Mouse (Mus musculus) kidney, embryonic 16.5 days (tissue): Measurements from ENCODE around the gene Npl. TPM values are rescaled to one million over a fixed set of nuclear protein-coding genes. Genes with fewer than 3 reads are reported as not detected.

Experiments
- ATAC-seq: fragments of 200-750 bp; cut with Nextera tagmentation; 2 replicates; pipeline ENCODE4 v1.8.0; 2017; ENCODE audit warnings: moderate TSS enrichment; ENCODE audit not compliant: low FRiP score, low TSS enrichment
- H3K27ac ChIP-seq: fragments of 300-500 bp; sonication (generic); 2 replicates; pipeline ENCODE4 v1.5.1; 2014; ENCODE audit warnings: low read length
- H3K27me3 ChIP-seq: fragments of 300-500 bp; sonication (generic); 2 replicates; pipeline ENCODE4 v1.6.1; 2014; ENCODE audit warnings: low read length, control low read depth, mixed read lengths; ENCODE audit not compliant: insufficient read depth
- H3K36me3 ChIP-seq: fragments of 300-500 bp; sonication (generic); 2 replicates; pipeline ENCODE4 v1.6.1; 2014; ENCODE audit warnings: low read length, control low read depth, mixed read lengths; ENCODE audit not compliant: insufficient read depth
- H3K4me1 ChIP-seq: fragments of 300-500 bp; sonication (generic); 2 replicates; pipeline ENCODE4 v1.6.1; 2014; ENCODE audit warnings: low read length, control low read depth, mixed read lengths; ENCODE audit not compliant: insufficient read depth
- H3K4me2 ChIP-seq: fragments of 300-500 bp; sonication (generic); replicated peaks from 2 replicates; pipeline ENCODE4 v1.6.1; 2014; ENCODE audit warnings: low read depth, low read length
- H3K4me3 ChIP-seq: fragments of 300-500 bp; sonication (generic); 2 replicates; pipeline ENCODE4 v1.5.1; 2014; ENCODE audit warnings: mild to moderate bottlenecking, low read length
- H3K9ac ChIP-seq: fragments of 300-500 bp; sonication (generic); replicated peaks from 2 replicates; pipeline ENCODE4 v1.6.1; 2014; ENCODE audit warnings: low read length
- H3K9me3 ChIP-seq: fragments of 300-500 bp; sonication (generic); 2 replicates; pipeline ENCODE4 v1.6.1; 2016; ENCODE audit warnings: low read length, control low read depth
- WGBS: fragments of 180-500 bp; shearing (Covaris S2); extraction: QIAGEN DNeasy Blood & Tissue Kit; methylation state at CpG from one replicate; pipeline ENCODE4 v1.1.7; 2014; 5-methylcytosine and 5-hydroxymethylcytosine counted together
- polyA plus RNA-seq: library from polyadenylated mRNA; unstranded; fragments of >200 nt; fragmentation: Nextera tagmentation; extraction: Ambion mirVana; gene quantifications from 2 replicates; pipeline ENCODE4 v1.2.1, GENCODE M21; 2015

Npl gene
- polyA plus RNA-seq, 1 experiment from 2014 or later, result 25.2 TPM

DNA sequence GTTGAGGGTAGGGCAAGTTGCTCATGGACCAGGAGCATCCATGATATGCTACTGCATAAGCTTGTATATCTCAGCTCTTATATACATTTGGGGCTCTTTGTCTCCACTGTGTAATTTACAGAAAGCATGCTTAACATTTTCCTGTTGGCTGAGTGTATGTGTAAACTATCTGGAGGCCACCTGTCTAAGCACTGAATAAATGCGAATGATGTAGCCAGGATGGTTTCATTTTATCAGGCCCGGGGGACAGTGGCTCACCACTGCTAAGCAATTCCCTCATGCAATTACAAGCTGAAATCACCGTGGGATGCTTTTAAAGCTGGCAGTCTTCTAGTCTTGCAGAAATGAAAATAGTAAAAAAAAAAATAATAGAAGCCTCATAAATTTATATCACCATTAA lies 24.9 kb upstream of the Npl start:
- Histone ChIP-seq H3K27me3 (no peaks in the 10 kb centered on the region), H3K9me3 (no peaks in the 10 kb centered on the region), H3K4me2 (no peak overlapping the region), H3K36me3 (no peaks in the 10 kb centered on the region), H3K9ac (no peak overlapping the region), H3K4me3 (no peak overlapping the region), H3K27ac (no peak overlapping the region), H3K4me1 (0 out of 2 replicates have a peak, but pooled peaks cover 3% of the 10 kb centered on the region)
- 75% methylated on average over 3 of the region's 3 CpGs for WGBS
- no peak for ATAC-seq

- no peaks in the 10 kb centered on the region for H3K9me3 ChIP-seq
- no peaks in the 10 kb centered on the region for H3K27me3 ChIP-seq
- WGBS, result 63% methylated on average over 4 of the region's 4 CpGs
- no peak overlapping the region for H3K4me3 ChIP-seq
- no peak overlapping the region for H3K4me2 ChIP-seq
- no peak overlapping the region for H3K27ac ChIP-seq
- ATAC-seq, result no peak
- no peak overlapping the region for H3K9ac ChIP-seq
- H3K36me3 ChIP-seq, result no peaks in the 10 kb centered on the region
- H3K4me1 ChIP-seq, result 0 out of 2 replicates have a peak, but pooled peaks cover 3% of the 10 kb centered on the region
Observed at GRCm38 (mm10) chr1:153572271-153573043, 22.6 kb upstream of the Npl start.

DNA sequence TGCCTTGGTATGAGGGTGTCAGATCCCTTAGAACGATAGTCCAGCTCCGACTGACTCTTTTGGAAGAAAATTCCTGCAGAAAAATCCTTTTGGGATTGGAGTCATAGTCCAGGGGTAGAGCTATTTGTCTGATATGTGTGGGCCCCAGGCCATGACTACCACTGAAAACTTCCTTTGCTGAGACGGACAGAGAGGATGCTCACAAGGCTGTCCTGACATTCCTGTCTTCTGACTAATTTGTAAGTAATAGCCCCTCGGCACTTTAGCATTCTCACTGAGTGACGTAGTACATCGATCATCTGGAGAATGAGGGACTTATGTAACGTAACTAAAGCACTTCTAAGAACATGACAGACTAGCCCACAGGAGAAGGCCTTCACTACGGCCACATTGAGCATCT lies 15.9 kb upstream of the Npl start:
- Histone ChIP-seq H3K36me3 (no peaks in the 10 kb centered on the region), H3K27ac (no peak overlapping the region), H3K4me3 (no peak overlapping the region), H3K9me3 (0 out of 2 replicates have a peak, but pooled peaks cover 4% of the 10 kb centered on the region), H3K4me2 (no peak overlapping the region), H3K9ac (no peak overlapping the region), H3K27me3 (no peaks in the 10 kb centered on the region), H3K4me1 (no peaks in the 10 kb centered on the region)
- WGBS, result 69% methylated on average over 8 of the region's 8 CpGs
- no peak for ATAC-seq

- Histone ChIP-seq H3K4me2 (no peak overlapping the region), H3K4me1 (no peaks in the 10 kb centered on the region), H3K9me3 (0 out of 2 replicates have a peak, but pooled peaks cover 4% of the 10 kb centered on the region), H3K4me3 (no peak overlapping the region), H3K27ac (no peak overlapping the region), H3K36me3 (no peaks in the 10 kb centered on the region), H3K9ac (no peak overlapping the region), H3K27me3 (no peaks in the 10 kb centered on the region)
- WGBS, result 88% methylated on average over 7 of the region's 7 CpGs
- ATAC-seq, result no peak
Observed at GRCm38 (mm10) chr1:153564701-153565100, 14.9 kb upstream of the Npl start.

- no peaks in the 10 kb centered on the region for H3K27me3 ChIP-seq
- no peaks in the 10 kb centered on the region for H3K36me3 ChIP-seq
- H3K9me3 ChIP-seq, result 0 out of 2 replicates have a peak, but pooled peaks cover 4% of the 10 kb centered on the region
- H3K9ac ChIP-seq, result no peak overlapping the region
- H3K4me2 ChIP-seq, result no peak overlapping the region
- H3K4me1 ChIP-seq, result no peaks in the 10 kb centered on the region
- no peak overlapping the region for H3K27ac ChIP-seq
- H3K4me3 ChIP-seq, result no peak overlapping the region
- no peak for ATAC-seq
- WGBS, result 53% methylated on average over 2 of the region's 2 CpGs
Observed at GRCm38 (mm10) chr1:153563675-153564074, 13.8 kb upstream of the Npl start.

- no peaks in the 10 kb centered on the region for H3K27me3 ChIP-seq
- H3K27ac ChIP-seq, result no peak overlapping the region
- no peak overlapping the region for H3K4me2 ChIP-seq
- no peak overlapping the region for H3K9ac ChIP-seq
- H3K4me1 ChIP-seq, result no peaks in the 10 kb centered on the region
- 0 out of 2 replicates have a peak, but pooled peaks cover 4% of the 10 kb centered on the region for H3K9me3 ChIP-seq
- ATAC-seq, result no peak
- 72% methylated on average over 6 of the region's 6 CpGs for WGBS
- no peaks in the 10 kb centered on the region for H3K36me3 ChIP-seq
- no peak overlapping the region for H3K4me3 ChIP-seq
Observed at GRCm38 (mm10) chr1:153560805-153561204, 11.0 kb upstream of the Npl start.

GRCm38 (mm10) chr1:153559701-153560100 lies 9.9 kb upstream of the Npl start:
- H3K4me1 ChIP-seq, result no peaks in the 10 kb centered on the region
- 64% methylated on average over 7 of the region's 7 CpGs for WGBS
- H3K9me3 ChIP-seq, result 0 out of 2 replicates have a peak, but pooled peaks cover 4% of the 10 kb centered on the region
- H3K36me3 ChIP-seq, result no peaks in the 10 kb centered on the region
- no peak for ATAC-seq
- H3K4me2 ChIP-seq, result no peak overlapping the region
- H3K27me3 ChIP-seq, result no peaks in the 10 kb centered on the region
- no peak overlapping the region for H3K9ac ChIP-seq
- no peak overlapping the region for H3K4me3 ChIP-seq
- no peak overlapping the region for H3K27ac ChIP-seq

DNA sequence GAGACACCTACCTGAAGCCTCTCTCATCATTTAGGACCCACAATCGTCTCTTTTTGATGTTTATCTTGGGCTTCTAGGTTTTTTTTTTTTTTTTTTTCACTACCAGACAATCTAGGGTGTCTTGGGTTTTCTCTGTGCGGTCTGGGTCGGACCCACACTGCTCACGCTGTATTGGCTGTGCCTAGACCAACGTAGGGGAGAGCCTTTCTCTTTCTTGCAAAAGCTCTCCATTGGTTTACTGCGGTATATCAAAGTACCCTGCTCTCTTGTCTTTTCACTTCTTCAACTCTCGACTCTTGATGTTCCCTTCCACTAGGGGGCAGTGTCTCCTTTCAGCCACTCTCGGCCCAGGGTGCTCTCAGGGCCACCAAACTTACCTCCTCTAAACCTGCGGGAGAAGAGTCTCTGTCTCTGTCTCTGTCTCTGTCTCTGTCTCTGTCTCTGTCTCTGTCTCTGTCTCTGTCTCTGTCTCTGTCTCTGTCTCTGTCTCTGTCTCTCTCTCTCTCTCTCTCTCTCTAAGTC lies 9.3 kb upstream of the Npl start:
- Histone ChIP-seq H3K36me3 (no peaks in the 10 kb centered on the region), H3K9ac (no peak overlapping the region), H3K27ac (no peak overlapping the region), H3K4me3 (no peak overlapping the region), H3K9me3 (0 out of 2 replicates have a peak, but pooled peaks cover 4% of the 10 kb centered on the region), H3K4me1 (no peaks in the 10 kb centered on the region), H3K4me2 (no peak overlapping the region), H3K27me3 (no peaks in the 10 kb centered on the region)
- WGBS, result 20% methylated on average over 9 of the region's 9 CpGs
- no peak; the same call in 1 of the 2 replicates for ATAC-seq

- no peak overlapping the region for H3K27ac ChIP-seq
- H3K4me2 ChIP-seq, result no peak overlapping the region
- no peaks in the 10 kb centered on the region for H3K4me1 ChIP-seq
- H3K9me3 ChIP-seq, result no peaks in the 10 kb centered on the region
- H3K9ac ChIP-seq, result no peak overlapping the region
- no peak overlapping the region for H3K4me3 ChIP-seq
- no peaks in the 10 kb centered on the region for H3K27me3 ChIP-seq
- no peaks in the 10 kb centered on the region for H3K36me3 ChIP-seq
- 2% methylated on average over 2 of the region's 2 CpGs for WGBS
- peak; percentile 57; the same call in 1 of the 2 replicates for ATAC-seq
Observed at GRCm38 (mm10) chr1:153556896-153557295, 7.1 kb upstream of the Npl start.

GRCm38 (mm10) chr1:153556202-153556601 lies 6.4 kb upstream of the Npl start:
- Histone ChIP-seq H3K4me1 (no peaks in the 10 kb centered on the region), H3K9ac (no peak overlapping the region), H3K4me3 (no peak overlapping the region), H3K27ac (no peak overlapping the region), H3K27me3 (no peaks in the 10 kb centered on the region), H3K36me3 (no peaks in the 10 kb centered on the region), H3K9me3 (no peaks in the 10 kb centered on the region), H3K4me2 (no peak overlapping the region)
- no peak for ATAC-seq
- WGBS, result 56% methylated on average over 4 of the region's 4 CpGs
